Mouse (Mus musculus) heart, adult 2 months (tissue): ENCODE results near the gene Kcnq5. TPM values are rescaled to one million over a fixed set of nuclear protein-coding genes. Genes with fewer than 3 reads are reported as not detected.
"Not testable (repeated sequence)": the region's sequence is repeated elsewhere in the genome, so short reads cannot be mapped to it uniquely, and the experiment has no call there.

Experiments used
- DNase-seq, 2 experiments: peaks; one replicate each; pipeline ENCODE4 v3.0.0; 2021
- H3K27ac ChIP-seq: fragments of 200-600 bp; 2 replicates; pipeline ENCODE4 v1.8.1; 2022
- H3K27me3 ChIP-seq: fragments of 200-500 bp; 2 replicates; pipeline ENCODE4 v1.6.1; 2012; ENCODE audit warnings: mild to moderate bottlenecking, low read length, inconsistent platforms, mixed read lengths; ENCODE audit not compliant: control insufficient read depth, insufficient read depth
- H3K36me3 ChIP-seq: fragments of 200-500 bp; 2 replicates; pipeline ENCODE4 v1.6.1; 2012; ENCODE audit warnings: low read length, inconsistent platforms; ENCODE audit not compliant: control insufficient read depth, insufficient read depth
- H3K4me1 ChIP-seq: fragments of 200-500 bp; 2 replicates; pipeline ENCODE4 v1.6.1; 2011; ENCODE audit warnings: low read length; ENCODE audit not compliant: control insufficient read depth, insufficient read depth
- H3K4me3 ChIP-seq: fragments of 200-600 bp; 2 replicates; pipeline ENCODE4 v1.8.1; 2022
- H3K79me2 ChIP-seq: fragments of 200-500 bp; replicated peaks from 2 replicates; pipeline ENCODE4 v1.6.1; 2012; ENCODE audit warnings: mild to moderate bottlenecking, inconsistent platforms, low read length, moderate library complexity, mixed read lengths; ENCODE audit not compliant: control insufficient read depth, insufficient read depth
- H3K9ac ChIP-seq: fragments of 200-500 bp; 2 replicates; pipeline ENCODE4 v1.6.1; 2012; ENCODE audit warnings: low read depth, mild to moderate bottlenecking, control low read depth, inconsistent platforms, low read length, mixed read lengths
- CTCF ChIP-seq: fragments of 200-600 bp; IDR thresholded peaks from 2 replicates; pipeline ENCODE4 v1.8.1; 2022; ENCODE audit warnings: antibody characterized with exemption, mild to moderate bottlenecking, moderate library complexity
- EP300 ChIP-seq: fragments of 200-500 bp; IDR thresholded peaks from 2 replicates; pipeline ENCODE4 v1.6.1; 2011; ENCODE audit warnings: low read depth, low read length, control low read depth; ENCODE audit not compliant: insufficient read depth
- POLR2A ChIP-seq: fragments of 200-500 bp; IDR thresholded peaks from 2 replicates; pipeline ENCODE4 v1.6.1; 2011; ENCODE audit warnings: mild to moderate bottlenecking, low read depth, low read length, control low read depth; ENCODE audit not compliant: insufficient read depth
- WGBS: fragments of 180-500 bp; shearing (Covaris S2); methylation state at CpG from one replicate; pipeline ENCODE4 v1.1.7; 2018; 5-methylcytosine and 5-hydroxymethylcytosine counted together
- intact Hi-C: fragments of 180-260 bp; cut with DNase I; formaldehyde crosslinking; loops from one replicate; pipeline ENCODE4 v1.15.1; 2025
- polyA plus RNA-seq: library from polyadenylated mRNA; depleted of rRNA; stranded (reverse); fragments of >200 nt; gene quantifications from 2 replicates; pipeline ENCODE4 v1.2.3, GENCODE M21; 2012
- total RNA-seq, 2 experiments: library from RNA; stranded (reverse); gene quantifications; 2 replicates each; pipeline ENCODE4 v1.2.3; 2021

Gene Kcnq5
- total and polyA plus RNA-seq, 3 experiments = 0.20 to 2.6 (median 2.5) TPM

DNA sequence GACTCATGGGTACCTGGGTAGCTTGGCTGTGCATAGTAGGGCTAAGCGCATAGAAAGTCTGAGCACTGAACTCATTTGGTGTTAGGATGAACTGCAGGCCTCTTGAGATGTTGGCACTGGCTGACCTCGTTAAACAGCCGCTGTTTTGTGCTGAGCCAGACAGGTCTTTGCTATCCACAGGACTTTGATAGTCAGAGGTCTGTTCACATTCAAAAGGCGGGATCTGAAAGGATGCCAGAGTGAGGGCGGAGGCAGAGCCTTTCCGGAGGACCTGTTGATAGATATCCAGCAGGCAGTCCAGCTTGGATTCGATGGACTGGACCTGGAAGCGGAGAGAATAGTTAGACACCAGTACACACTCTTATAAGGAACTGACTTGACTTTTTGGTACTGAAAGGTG lies 558.9 kb downstream of the Kcnq5 start:
- intact Hi-C loops = no loop called here
- no peaks in the 10 kb centered on the region for H3K4me1 ChIP-seq
- no peak overlapping the region for H3K27ac ChIP-seq
- 49% methylated on average over 8 of the region's 8 CpGs for whole genome bisulfite sequencing
- TF ChIP-seq CTCF (no peak), EP300 (no peak), POLR2A (no peak)
- no peak for DNase-seq
- H3K4me3 ChIP-seq = no peak overlapping the region
- no peaks in the 10 kb centered on the region for H3K36me3 ChIP-seq
- H3K27me3 ChIP-seq = no peaks in the 10 kb centered on the region
- H3K79me2 ChIP-seq = no peaks in the 10 kb centered on the region
- H3K9ac ChIP-seq = no peak overlapping the region

DNA sequence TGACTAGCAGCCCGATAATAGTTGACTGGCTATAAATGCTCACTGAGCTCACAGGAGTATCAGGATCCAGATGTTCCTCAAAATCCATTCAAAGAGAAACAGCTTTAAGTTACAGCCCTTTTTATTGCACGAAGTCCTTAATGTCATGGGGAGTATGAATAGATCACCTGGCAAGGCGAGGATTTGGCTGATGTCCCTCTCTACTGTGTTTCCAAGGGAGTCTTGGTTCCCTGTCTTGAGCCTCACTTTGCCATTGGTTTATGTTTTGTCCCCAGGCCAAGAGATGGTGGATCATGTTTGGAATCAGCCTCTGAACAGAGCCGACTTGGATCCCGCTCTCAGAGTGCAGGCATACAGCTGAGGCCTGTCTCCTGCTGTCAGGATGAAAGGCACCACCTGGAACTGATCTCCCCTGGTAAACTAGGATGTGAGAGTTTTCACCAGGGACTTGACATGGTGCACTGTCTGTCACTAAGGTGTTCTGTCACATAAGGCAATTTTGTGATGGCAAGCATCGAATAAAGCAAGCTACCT lies 570.5 kb downstream of the Kcnq5 start:
- H3K9ac ChIP-seq = no peak overlapping the region
- H3K4me3 ChIP-seq = no peak overlapping the region
- intact Hi-C loops = no loop called here
- no peak overlapping the region for H3K27ac ChIP-seq
- no peaks in the 10 kb centered on the region for H3K27me3 ChIP-seq
- no peak for DNase-seq
- WGBS = 70% methylated on average over 6 of the region's 6 CpGs
- no peaks in the 10 kb centered on the region for H3K4me1 ChIP-seq
- H3K79me2 ChIP-seq = no peaks in the 10 kb centered on the region
- no peaks in the 10 kb centered on the region for H3K36me3 ChIP-seq
- no peak for TF ChIP-seq POLR2A
- no peak for TF ChIP-seq CTCF
- no peak for TF ChIP-seq EP300

DNA sequence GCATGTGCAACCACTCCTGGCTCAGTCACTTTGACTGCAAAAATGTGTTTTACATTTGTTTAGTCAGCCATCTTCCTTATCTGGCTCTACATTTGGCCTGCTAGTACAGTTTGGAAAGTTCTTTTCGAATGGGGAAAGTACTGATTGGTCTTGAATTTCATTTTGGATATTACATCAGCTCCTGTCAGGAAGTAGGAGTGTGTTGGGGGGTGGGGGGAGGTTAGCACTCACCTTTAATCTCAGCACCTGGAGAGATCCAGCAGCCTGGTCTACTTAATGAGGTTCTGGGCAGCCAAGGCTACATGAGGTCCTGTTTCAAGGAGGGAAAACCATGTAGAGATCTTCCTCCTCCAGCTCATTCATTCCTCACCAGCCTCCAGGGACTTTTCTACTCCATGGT lies 578.5 kb downstream of the Kcnq5 start, which contains the start of gene Khdc1b:
Khdc1b (plus strand) TSS at position 301 of the 400 bp plus-strand sequence.
- DNase-seq = no peak
- no peak for TF ChIP-seq POLR2A
- no peak for TF ChIP-seq EP300
- no peak for TF ChIP-seq CTCF
- Histone ChIP-seq H3K4me3 (no peak within 1 kb of the TSS), H3K9ac (no peak within 1 kb of the TSS), H3K27me3 (no peaks in the 10 kb centered on the region), H3K27ac (no peak within 1 kb of the TSS), H3K79me2 (no peaks in the 10 kb centered on the region), H3K4me1 (no peaks in the 10 kb centered on the region), H3K36me3 (no peaks in the 10 kb centered on the region)
- 63% methylated on average over 1 of the region's 1 CpGs for WGBS
- intact Hi-C loops = no loop called here

DNA sequence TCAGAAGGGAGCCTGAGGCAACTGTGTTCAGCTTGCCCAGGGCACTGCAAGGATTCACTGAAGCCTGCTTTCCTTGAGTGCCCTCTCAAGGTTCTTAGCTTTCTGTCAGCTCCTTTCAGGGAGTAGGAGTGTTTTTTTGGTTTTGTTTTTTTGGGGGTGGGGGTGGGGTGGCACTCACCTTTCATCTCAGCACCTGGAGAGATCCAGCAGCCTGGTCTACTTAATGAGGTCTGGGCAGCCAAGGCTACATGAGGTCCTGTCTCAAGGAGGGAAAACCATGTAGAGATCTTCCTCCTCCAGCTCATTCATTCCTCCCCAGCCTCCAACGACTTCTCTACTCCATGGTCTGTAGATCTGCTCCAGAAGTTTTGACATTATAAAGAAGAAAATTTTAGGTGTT lies 593.7 kb downstream of the Kcnq5 start, which contains the start of gene Khdc1c:
Khdc1c (plus strand) TSS at position 301 of the 400 bp plus-strand sequence.
- H3K79me2 ChIP-seq, DNase-seq, H3K27me3 ChIP-seq, H3K9ac ChIP-seq, H3K27ac ChIP-seq, H3K4me1 ChIP-seq, H3K4me3 ChIP-seq, H3K36me3 ChIP-seq, intact Hi-C loops: not testable (repeated sequence)
- WGBS = 75% methylated on average over 1 of the region's 1 CpGs

DNA sequence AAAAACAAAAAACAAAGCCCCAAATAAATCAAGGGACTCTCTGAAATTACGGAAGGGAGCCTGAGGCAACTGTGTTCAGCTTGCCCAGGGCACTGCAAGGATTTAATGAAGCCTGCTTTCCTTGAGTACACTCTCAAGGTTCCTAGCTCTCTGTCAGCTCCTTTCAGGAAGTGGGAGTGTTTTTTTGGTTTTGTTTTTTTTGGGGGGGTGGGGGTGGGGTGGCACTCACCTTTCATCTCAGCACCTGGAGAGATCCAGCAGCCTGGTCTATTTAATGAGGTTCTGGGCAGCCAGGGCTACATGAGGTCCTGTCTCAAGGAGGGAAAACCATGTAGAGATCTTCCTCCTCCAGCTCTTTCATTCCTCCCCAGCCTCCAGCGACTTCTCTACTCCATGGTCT lies 612.4 kb downstream of the Kcnq5 start, which contains the start of gene Khdc1a:
Khdc1a (plus strand) TSS at position 301 of the 400 bp plus-strand sequence.
- Histone ChIP-seq H3K4me1 (no peaks in the 10 kb centered on the region), H3K9ac (no peak within 1 kb of the TSS), H3K27ac (no peak within 1 kb of the TSS), H3K27me3 (no peaks in the 10 kb centered on the region), H3K4me3 (no peak within 1 kb of the TSS), H3K79me2 (no peaks in the 10 kb centered on the region), H3K36me3 (no peaks in the 10 kb centered on the region)
- TF ChIP-seq EP300 (no peak), POLR2A (no peak), CTCF (no peak)
- DNase-seq = no peak
- intact Hi-C loops = loop anchor here (10.0 kb wide), 1 partner anchor 415 kb away; no protein-coding TSS in a partner anchor
- WGBS = 74% methylated on average over 2 of the region's 2 CpGs
